Mouse (Mus musculus) inflammation-experienced regulatory T-cells, adult 6 months (primary cell): ENCODE measurements around the gene Cst9. TPM values are rescaled to one million over a fixed set of nuclear protein-coding genes. Genes with fewer than 3 reads are reported as not detected.
A peak's percentile ranks its signal among the peaks of the same experiment; 100 is the strongest.

ENCODE experiments used
- ATAC-seq: one replicate; pipeline ENCODE4 v1.8.0; 2017
- polyA plus RNA-seq, 3 experiments: library from polyadenylated mRNA; unstranded; fragments of 100-300 nt; shearing (Covaris generic); gene quantifications; one replicate each; pipeline ENCODE4 v1.2.1; 2017

The Cst9 gene
- polyA plus RNA-seq, result not detected

DNA sequence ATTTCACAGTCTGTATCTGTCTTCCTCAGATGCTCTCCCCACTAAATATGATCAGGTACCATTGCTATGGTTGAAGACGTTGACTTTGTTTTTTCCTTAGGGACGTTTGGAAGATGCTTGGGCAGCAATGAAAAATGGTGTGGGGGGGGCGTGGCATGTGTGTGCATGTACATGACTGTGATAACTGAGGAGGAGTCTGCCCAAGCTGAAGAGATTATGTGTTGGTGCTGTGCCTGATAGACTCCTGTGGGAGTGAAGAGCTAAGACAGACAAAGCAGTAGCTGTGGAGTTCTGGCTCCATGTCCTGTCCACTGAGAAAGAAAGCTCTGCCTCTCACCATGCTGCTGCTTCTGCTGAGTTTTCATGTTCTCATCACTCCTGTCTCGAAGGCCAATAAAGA is at the start of gene Cst9:
Gene Cst9, plus strand, starts transcription at position 236 of the 400 bp plus-strand sequence.
- ATAC-seq, result no peak

DNA sequence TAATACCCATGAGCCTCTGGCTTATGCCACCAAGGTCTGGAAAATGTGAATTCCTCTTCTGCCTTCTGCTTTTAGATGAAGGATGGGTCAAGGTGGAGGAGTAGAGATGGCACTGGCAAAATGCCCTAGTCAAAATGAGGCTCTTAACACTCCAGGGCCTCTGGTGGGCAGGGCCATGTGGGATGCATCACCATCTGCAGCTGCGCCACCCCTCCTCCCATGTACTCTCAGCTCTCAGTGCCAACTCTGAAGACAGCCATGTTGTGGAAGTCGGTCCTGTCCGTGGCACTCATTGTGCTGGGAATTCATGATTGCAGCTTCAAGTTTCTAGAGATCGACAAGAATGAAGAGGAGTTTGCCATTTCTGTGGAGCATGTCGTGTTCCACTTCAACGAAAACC is 45.8 kb upstream of the Cst9 start, which contains the start of gene Cst12:
Gene Cst12, plus strand, starts transcription at position 220 of the 400 bp plus-strand sequence.
- no peak for ATAC-seq

DNA sequence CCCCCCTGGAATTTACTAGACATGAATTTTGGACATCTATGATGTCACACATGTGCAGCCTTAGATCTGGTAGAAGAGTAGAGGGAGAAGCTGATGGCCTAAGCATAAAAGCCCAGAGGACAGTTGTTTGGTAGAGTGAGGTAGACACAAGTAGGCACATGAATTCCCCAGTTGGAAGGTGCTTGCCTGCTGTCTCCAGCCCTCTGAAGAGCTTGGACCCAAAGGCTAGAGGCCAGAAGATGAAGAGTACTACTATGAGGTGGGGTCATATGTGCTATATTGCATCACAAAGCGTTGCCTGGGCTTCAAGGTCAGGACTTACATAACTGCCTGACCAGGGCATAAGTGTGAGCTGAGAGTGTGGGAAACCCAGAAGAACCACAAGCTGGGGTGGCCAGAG is 36.5 kb upstream of the Cst9 start, which contains the start of gene Cst8:
Gene Cst8, plus strand, starts transcription at position 301 of the 400 bp plus-strand sequence.
- no peak for ATAC-seq

DNA sequence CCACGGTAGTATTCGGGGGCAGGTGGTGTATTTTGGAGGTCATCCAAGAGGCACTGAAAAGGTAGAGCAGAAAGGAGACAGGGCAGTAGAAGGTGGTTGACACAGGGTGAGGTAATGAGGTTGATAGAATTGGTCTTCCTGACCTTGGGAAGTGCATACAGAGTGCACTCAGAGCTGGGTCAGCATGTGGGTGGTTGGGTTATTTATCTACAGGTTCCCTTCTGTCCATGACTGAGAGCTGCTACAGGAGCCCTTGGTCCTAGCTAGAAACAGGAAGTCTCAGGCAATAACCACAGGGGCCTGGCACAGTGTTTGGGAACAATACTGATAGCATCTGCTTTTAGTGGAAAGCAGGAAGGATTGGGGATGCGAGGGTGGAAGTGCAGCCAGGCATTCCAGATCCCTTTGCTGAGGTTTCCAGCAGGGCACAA is 33.4 kb upstream of the Cst9 start:
- ATAC-seq, result no peak

DNA sequence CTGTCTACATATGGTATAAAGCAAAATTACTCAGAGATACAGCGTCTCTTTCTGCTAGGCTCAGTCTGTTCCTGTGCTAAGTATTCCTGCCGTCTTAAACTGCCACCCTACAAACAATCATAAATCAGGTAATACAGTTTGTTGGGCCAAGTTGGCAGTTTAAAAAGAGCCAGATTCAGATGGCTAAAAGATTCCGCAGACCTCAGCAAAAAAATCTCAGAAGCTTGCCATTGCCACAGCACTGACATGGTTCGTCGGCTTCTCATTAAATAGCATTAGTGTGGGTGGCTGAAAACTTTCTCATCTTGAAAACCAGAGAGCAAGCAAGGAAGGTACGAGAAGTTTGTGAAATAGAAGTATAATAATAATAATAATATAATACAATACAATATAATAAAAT is 28.3 kb upstream of the Cst9 start:
- no peak for ATAC-seq

DNA sequence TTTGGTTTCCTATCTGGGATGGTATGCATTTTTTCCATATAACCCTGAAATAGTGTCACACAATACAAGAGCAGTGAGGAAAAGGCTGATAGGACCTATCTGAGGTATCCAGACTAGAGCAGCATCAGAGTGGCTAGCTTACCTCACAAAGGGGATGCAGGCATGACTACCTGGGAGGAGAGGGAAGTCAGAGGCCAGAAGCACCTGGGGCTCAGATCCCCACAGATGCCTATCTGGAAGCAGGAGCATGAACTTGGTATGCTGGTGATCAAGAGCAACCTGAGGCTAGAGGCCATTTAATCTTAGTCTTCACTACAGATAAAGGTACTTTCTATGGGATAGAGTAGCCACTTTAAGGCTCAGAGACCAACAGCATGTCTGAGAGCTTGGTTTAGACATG is 15.0 kb upstream of the Cst9 start, which contains the start of gene Cst13:
Gene Cst13, plus strand, starts transcription at position 173 of the 400 bp plus-strand sequence.
- no peak for ATAC-seq

DNA sequence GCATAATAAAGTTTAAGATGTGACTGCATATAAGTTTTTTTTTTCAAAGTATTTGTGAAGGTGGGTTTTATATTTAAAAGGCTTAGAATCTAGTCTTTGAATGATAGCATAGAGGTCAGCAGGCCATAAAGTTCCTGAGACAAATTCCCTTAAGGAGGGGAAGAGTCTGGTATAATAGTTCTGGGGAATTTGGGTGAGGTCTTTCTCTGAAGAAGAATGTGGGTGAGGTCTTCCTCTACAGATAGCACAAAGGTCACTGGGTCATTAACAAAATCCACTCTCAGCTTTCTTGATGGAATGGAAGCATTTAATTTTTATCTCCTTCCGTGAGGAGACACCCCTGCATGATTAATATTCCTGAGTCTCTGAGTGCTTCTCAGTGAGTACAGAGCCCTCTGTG is 9.0 kb upstream of the Cst9 start:
- no peak for ATAC-seq

DNA sequence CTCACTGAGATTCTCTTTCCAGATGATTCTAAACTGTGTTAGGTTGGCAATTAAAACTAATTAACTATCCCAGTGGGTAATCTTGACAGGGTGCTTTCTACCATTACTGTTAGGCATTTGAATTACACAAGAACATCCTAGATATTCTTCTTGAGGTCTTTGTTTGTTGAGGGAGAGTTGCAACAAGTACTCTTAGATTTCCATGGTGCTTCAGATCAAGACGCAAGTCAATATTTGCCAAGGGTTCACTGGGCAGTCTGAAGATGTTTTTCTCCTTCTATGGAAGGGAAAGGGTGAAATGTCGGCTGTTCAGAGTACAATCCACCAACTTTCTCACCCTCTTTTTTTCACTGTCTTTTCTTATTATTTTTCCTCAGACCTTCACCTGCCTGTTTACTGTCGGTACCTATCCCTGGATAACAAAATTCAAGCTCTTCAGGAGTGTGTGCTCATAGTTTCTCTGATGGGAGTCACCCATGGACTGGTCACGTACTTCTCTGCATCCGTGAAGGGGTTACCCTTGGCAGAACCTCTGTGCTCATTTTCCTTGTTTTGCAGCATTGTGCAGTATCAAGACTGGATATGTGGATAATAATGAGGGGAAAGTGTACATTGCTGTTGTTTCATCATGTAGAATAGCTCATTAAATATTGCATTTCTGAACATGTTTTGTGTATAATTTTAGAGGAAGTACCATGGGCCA is 3.3 kb downstream of the Cst9 start:
- no peak for ATAC-seq

DNA sequence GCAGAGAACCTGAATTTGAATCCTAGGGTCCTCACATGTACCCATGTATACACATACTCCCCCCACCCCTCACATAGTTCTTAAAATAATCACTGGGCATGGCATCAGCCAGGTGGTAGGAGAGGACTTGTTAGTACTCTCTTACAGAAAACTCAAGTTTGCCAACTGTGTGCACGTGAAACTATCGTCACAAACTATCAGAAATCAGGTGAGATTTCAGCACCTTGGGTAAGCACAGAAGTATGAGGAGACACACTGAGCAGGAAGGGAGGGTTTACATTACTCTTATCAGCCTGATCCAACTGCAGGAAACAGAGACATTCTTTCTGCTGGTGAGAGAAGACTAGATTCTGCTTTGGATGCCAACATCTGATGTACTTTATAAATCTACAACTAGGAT is 4.3 kb downstream of the Cst9 start:
- no peak for ATAC-seq

DNA sequence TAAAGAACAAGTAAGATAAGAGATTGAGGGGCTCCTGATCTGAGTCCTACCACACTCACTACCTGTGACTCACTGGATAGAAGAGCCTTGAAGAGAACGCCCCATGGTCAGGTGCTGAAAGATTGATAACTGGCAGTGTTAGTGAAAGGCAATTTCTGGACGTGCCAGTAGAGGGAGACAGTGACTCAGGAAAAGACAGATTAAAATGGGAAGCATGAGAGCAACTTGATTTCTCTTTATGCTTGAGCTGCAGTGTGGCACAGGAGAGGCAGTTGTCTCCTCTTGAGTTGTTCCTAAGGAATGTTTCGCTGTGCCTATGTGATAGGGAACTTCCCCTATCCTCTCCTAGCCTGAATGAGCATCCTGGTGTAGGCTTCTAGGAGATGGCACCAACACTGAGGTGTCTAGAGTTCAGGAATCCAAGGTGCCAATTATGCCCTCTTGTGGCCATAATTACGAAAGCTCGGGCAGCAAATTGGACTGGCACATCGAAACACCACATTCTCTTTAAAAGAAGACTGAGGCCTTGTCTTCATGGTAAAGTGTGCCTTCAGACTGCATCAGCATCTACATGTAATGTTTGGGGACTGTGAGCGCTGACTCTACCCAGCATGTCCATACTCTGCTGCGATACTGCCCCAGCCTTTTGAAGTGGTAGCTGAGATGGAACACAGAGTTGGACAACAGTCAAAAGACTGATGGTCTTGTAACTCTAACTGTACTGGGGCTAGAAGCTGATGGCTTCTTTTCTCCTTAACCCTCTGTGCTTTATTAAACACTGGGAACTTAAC is 16.4 kb downstream of the Cst9 start:
- peak; percentile 73 for ATAC-seq

DNA sequence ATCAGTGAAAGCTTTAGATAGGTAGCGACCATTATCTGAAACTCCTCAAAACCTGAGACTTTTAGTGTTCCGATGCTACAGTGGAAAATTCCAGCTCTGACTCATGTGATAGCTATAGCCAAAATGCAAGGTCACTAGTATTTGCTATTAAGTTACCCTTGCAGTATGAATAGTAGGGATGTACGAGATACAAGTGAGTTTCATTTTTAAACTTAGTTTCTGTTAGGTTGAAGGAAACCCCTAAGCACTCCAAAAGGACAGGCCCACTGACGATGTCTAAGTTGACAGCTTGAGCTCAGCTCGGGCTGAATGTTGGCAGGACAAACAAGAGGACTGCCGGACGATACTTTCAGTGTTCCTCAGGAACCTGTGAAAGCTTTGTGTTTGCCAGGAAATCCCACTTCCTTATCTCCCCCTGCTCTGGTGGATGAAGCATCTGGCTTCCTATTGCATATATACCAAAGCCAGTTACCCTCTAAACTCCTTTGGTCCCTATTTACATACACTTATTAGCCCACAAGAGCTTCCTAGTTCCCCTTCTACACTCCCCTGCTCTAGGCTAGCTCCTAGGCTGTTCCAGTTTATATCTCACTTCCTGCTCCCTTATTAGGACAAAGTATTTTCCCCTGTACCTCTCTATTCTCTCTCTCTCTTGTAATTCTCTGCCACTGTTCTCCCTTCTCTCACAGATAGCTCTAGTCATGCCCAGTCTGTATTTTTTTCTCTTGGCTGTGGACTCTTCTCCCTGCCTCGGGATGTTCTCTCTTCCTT is 21.9 kb downstream of the Cst9 start:
- ATAC-seq, result no peak

DNA sequence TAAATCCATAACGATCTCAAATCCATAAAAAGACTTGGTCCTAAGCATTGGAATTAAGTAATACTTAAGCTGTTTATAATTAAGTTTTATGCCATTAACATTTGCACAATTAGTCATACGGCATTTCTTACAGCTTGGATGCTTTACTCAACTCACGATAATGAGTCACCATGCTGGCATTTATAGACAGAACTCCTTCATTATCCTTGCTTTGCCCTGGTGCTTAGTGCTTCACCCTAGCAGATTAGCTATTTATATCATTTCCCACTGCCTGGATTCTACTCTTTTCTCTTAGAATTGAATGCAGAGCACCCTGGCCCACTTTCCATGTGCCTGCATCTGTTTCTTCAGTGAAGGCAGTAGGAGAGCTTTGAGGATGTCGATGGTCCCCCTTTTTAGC is 22.6 kb downstream of the Cst9 start:
- no peak for ATAC-seq

DNA sequence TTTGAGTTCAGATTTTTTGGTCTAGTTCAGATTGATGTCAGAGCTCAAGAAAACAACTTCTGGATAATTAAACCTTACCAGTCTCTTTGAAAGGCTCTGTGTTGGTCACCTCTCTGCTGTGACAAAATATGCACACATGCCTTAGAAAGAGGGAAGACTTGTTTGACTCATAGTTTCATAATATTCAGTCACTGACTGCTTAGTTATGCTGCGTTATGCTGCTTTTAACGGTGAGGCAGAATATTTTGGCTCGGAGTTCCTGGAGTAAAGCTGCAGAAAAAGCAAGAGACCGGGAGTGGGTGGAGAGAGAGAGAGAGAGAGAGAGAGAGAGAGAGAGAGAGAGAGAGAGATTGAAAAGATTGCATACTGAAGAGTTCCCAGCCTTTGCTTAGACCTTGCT is 26.0 kb downstream of the Cst9 start:
- no peak for ATAC-seq

DNA sequence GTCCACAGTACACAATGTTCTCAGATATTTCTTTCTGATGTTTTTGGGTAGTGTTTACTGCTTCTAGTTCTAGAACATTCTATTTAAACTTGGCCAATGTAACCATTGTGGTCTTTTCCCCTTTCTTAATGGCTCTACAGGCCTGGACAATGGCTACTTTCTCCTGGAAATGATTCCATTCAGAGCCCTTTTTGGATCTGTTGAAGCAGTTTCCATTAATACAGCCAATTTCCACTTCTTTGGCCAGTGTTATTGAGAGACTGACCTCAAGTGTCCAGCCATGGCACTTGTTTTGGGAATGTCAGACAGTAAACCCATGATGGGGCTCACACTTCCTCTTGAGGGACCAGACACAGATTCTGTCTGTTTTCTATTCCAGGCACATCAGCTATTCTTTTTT is 26.7 kb downstream of the Cst9 start:
- no peak for ATAC-seq

DNA sequence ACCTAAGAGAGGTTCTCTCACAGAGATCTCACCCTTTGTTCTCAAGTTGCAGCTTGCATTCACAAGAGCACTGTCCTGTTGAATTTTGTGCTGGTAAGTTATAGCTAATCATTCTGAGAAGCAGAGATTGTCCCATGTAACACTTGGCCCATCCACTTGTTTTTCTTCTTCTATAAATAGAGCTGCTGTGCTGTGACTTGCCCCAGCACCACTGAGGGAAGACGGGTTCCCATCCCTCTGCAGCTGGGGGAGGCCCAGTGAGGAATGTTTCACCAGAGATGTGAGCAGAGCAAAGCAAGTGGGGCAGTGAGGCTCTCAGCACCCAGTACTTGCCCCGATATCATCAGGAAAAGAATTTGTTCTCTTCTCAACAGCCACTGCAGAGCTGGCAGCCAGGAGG is 30.0 kb downstream of the Cst9 start, which contains the start of gene 9230104L09Rik:
Gene 9230104L09Rik, minus strand, starts transcription at position 73 of the 400 bp plus-strand sequence.
- no peak for ATAC-seq

DNA sequence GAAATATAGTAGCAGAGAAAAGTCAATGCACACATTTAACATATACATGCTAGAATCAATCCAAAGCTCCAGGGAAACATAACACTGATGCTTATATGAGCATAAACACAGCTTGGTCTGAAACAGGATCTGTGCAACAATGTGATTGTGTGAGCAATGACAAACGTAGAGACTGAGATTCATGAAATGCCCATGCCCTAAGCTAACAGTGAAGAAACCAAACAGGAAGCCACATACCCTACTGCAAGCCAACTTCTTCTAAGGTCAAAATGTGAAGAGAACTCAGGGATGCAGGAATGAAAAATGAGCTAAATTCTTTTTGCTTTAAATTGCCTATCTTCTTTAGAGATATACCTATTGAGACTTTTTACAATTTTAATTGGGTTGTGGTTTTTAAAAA is 34.0 kb downstream of the Cst9 start:
- ATAC-seq, result no peak

DNA sequence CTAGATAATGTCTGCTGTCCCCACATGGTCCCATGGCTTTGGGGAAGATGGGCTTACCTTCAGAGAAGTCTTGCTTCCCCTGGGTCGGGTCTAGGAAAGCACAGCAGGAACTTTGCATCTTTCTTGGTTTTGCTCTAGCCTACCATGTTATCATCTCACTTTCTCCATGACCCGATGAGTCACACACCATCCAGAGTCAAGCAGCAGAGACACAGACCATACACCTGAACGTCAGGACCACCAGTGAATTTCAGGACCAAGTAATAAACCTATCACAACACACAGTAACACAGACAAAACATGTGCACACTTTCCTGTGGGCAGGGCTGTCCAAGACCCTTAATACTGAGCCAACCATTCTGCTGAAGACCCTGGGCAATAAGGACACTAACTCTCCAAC is 35.6 kb downstream of the Cst9 start:
- no peak for ATAC-seq

DNA sequence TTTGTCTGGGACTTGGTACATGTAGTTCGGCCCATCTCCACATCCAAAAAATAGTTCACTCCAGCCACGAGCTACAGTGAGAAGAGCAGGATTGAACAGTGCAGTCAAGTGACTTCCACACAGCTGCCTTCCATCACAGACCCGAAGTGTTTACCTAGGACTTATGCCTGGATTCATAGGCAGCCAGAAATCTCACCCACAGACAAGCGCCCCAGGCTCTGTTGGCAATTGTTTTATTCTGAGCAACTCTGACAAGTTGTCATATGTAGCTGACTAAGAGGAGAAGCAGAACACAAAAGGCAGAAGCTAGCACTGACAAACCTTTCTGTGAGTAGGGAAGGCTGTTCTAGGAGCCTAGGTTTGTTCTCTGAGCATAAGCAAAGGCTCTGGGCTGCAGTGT is 37.9 kb downstream of the Cst9 start:
- no peak for ATAC-seq

DNA sequence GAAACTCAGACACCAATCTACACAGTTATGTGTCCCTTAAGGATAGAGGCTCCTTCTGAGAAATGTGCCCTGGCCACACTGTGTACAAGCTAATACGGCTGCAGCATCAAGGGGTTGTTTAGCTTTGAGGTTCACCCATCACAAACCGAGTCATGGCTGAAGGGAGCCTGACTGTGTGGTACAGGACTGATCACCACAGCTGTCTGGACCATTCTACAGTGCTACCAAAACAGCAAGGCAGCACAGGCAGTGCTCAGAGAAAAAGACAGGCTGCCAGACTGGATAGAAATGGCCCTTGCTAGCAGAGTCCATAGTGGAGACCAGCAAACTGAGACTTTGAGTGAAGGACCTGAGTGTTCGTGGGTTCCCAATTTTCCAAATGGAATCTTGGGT is 39.3 kb downstream of the Cst9 start:
- ATAC-seq, result no peak

DNA sequence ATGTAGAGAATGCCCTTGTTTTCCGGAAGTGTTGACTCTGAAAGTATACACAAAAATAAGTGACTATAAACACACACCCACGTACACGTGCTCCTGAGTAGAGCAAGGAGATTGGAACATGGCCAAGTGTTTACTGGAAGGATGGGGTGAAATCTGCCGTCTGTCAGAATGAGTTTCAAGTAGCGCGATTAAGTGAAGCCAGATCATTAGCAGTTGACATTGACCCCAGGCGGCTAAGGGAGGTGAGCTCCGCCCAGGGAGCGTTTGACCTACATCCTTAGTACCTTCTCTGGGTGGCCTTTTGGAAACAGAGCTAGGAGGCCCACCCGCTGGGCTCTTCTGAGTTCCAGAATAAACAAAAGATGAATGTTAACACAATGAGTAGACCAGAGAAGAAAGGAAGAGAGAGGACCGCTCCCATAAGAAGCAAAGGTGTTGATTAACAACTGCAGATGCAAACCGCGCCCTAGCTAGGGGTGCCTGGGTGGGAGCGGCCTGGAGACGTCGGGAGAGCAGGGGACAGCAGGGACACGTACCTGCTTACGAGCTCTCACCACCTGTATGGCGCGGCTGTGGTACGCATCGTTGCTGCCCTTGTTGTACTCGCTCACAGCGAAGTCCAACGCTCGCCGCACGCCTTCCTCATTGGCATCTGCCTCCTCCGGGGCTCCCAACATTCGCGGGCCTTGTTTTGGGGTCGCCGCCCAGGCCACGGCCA is 39.8 kb downstream of the Cst9 start:
- ATAC-seq, result peak; percentile 52

DNA sequence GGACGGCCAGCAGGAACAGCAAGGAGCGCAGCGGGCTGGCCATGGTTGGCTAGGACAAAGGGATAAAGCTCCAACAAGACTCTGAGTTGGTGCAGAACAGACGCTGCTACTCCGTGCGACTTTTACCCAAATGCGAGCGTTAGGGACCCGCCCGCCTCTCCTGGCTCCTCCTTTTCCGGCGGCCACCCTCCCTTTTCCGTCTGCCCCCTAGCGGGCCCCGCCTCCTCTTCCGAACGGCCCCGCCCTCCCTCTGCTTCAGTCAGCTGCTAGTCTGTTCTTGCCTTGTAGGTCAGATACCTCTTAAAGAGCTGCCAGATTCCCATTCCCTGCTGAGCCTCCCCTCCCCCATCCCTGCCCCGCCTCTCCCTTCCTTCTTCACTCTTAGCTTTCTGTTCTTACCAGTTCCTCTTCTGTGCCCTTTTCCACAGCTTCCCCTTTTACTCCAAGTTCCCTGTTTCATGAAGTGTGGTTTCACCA is 40.4 kb downstream of the Cst9 start, which contains the start of gene Cst3:
Gene Cst3, minus strand, starts transcription at position 358 of the 477 bp plus-strand sequence.
- ATAC-seq, result peak; percentile 98
